Mouse (Mus musculus): ENCODE measurements around the gene Olfr1211. TPM values are rescaled to one million over a fixed set of nuclear protein-coding genes. Genes with fewer than 3 reads are reported as not detected.

The Olfr1211 gene
- not detected in 2 replicates for polyA plus RNA-seq (2012; rRNA removed)

- WGBS = 86% methylated on average over 1 of the region's 1 CpGs
- no peak for DNase-seq (ENCODE audit: low read depth, low spot score)
These were observed at the start of gene Olfr1211 for GRCm38 (mm10) chr2:88938011-88938410. Gene Olfr1211 (minus strand): TSS chr2:88938111.

- WGBS = 72% methylated on average over 1 of the region's 1 CpGs
- no peak for DNase-seq (ENCODE audit: low read depth, low spot score)
These were observed 42.3 kb upstream of the Olfr1211 start, which contains the start of gene Gm13762 for GRCm38 (mm10) chr2:88980181-88980580. Gene Gm13762 (minus strand): TSS chr2:88980281.

- no peak for DNase-seq (ENCODE audit: low read depth, low spot score)
These were observed 15.8 kb upstream of the Olfr1211 start, which contains the start of gene Olfr1212 for GRCm38 (mm10) chr2:88953669-88954068. Gene Olfr1212 (plus strand): TSS chr2:88953969.

- 88% methylated on average over 3 of the region's 3 CpGs for WGBS
- no peak for DNase-seq (ENCODE audit: low read depth, low spot score)
These were observed 22.9 kb downstream of the Olfr1211 start, which contains the start of gene Olfr1209 for GRCm38 (mm10) chr2:88915057-88915456. Gene Olfr1209 (minus strand): TSS chr2:88915157.

GRCm38 (mm10) chr2:88902211-88902610 is 35.7 kb downstream of the Olfr1211 start, which contains the start of gene Olfr1208:
Gene Olfr1208 (minus strand): TSS chr2:88902311.
- no peak for DNase-seq (ENCODE audit: low read depth, low spot score)

Other genes with a start within 250 kb of the Olfr1211 start
- gene Olfr1195, start 248.9 kb downstream of the Olfr1211 start, polyA plus RNA-seq (2012; rRNA removed) = not detected in 2 replicates
- not detected in 2 replicates for gene Olfr1196, start 233.5 kb downstream of the Olfr1211 start, polyA plus RNA-seq (2012; rRNA removed)
- gene Olfr1197, start 205.7 kb downstream of the Olfr1211 start, polyA plus RNA-seq (2012; rRNA removed) = not detected in 2 replicates
- gene Olfr1198, start 186.7 kb downstream of the Olfr1211 start, polyA plus RNA-seq (2012; rRNA removed) = not detected in 2 replicates
- not detected in 2 replicates for gene Olfr1199, start 177.6 kb downstream of the Olfr1211 start, polyA plus RNA-seq (2012; rRNA removed)
- not detected in 2 replicates for gene Olfr1200, start 167.6 kb downstream of the Olfr1211 start, polyA plus RNA-seq (2012; rRNA removed)
- not detected in 2 replicates for gene Olfr1201, start 145.1 kb downstream of the Olfr1211 start, polyA plus RNA-seq (2012; rRNA removed)
- gene Olfr1202, start 123.6 kb downstream of the Olfr1211 start, polyA plus RNA-seq (2012; rRNA removed) = not detected in 2 replicates
- not detected in 2 replicates for gene Olfr1205, start 108.4 kb downstream of the Olfr1211 start, polyA plus RNA-seq (2012; rRNA removed)
- not detected in 2 replicates for gene Olfr1204, start 88.8 kb downstream of the Olfr1211 start, polyA plus RNA-seq (2012; rRNA removed)
- not detected in 2 replicates for gene Olfr1206, start 74.9 kb downstream of the Olfr1211 start, polyA plus RNA-seq (2012; rRNA removed)
- not detected in 2 replicates for gene Olfr1208, start 35.8 kb downstream of the Olfr1211 start, polyA plus RNA-seq (2012; rRNA removed)
- gene Olfr1209, start 23.0 kb downstream of the Olfr1211 start, polyA plus RNA-seq (2012; rRNA removed) = not detected in 2 replicates
- not detected in 2 replicates for gene Olfr1212, start 15.9 kb upstream of the Olfr1211 start, polyA plus RNA-seq (2012; rRNA removed)
- gene Gm13762, start 42.2 kb upstream of the Olfr1211 start, polyA plus RNA-seq (2012; rRNA removed) = not detected in 2 replicates
- gene Olfr1214, start 54.5 kb upstream of the Olfr1211 start, polyA plus RNA-seq (2012; rRNA removed) = not detected in 2 replicates
- gene Olfr1215, start 68.9 kb upstream of the Olfr1211 start, polyA plus RNA-seq (2012; rRNA removed) = not detected in 2 replicates
- not detected in 2 replicates for gene Olfr1216, start 80.2 kb upstream of the Olfr1211 start, polyA plus RNA-seq (2012; rRNA removed)
- gene Olfr1217, start 94.0 kb upstream of the Olfr1211 start, polyA plus RNA-seq (2012; rRNA removed) = not detected in 2 replicates
- gene Olfr1218, start 123.1 kb upstream of the Olfr1211 start, polyA plus RNA-seq (2012; rRNA removed) = not detected in 2 replicates
- not detected in 2 replicates for gene Olfr1219, start 145.4 kb upstream of the Olfr1211 start, polyA plus RNA-seq (2012; rRNA removed)
- not detected in 2 replicates for gene Olfr1220, start 168.7 kb upstream of the Olfr1211 start, polyA plus RNA-seq (2012; rRNA removed)
- gene Olfr1221, start 179.2 kb upstream of the Olfr1211 start, polyA plus RNA-seq (2012; rRNA removed) = not detected in 2 replicates
- not detected in 2 replicates for gene Olfr1222, start 194.9 kb upstream of the Olfr1211 start, polyA plus RNA-seq (2012; rRNA removed)
- not detected in 2 replicates for gene Olfr1223, start 213.4 kb upstream of the Olfr1211 start, polyA plus RNA-seq (2012; rRNA removed)
- not detected in 2 replicates for gene Olfr1224-ps1, start 226.0 kb upstream of the Olfr1211 start, polyA plus RNA-seq (2012; rRNA removed)
- not detected in 2 replicates for gene Olfr1225, start 236.6 kb upstream of the Olfr1211 start, polyA plus RNA-seq (2012; rRNA removed)

All from large intestine, adult 2 months (tissue).